Mouse (Mus musculus) embryonic facial prominence, embryonic 15.5 days (tissue): ENCODE data around the gene Xylt1. TPM values are rescaled to one million over a fixed set of nuclear protein-coding genes. Genes with fewer than 3 reads are reported as not detected.

Experiments used
- ATAC-seq: fragments of 200-750 bp; cut with Nextera tagmentation; 2 replicates; pipeline ENCODE4 v1.8.0; 2017; ENCODE audit warnings: low read depth, moderate TSS enrichment; ENCODE audit not compliant: insufficient number of reproducible peaks, low FRiP score, low TSS enrichment
- H3K27ac ChIP-seq: fragments of 300-500 bp; sonication (generic); replicated peaks from 2 replicates; pipeline ENCODE4 v1.5.1; 2015; ENCODE audit warnings: mild to moderate bottlenecking, inconsistent platforms
- H3K27me3 ChIP-seq: fragments of 300-500 bp; sonication (generic); 2 replicates; pipeline ENCODE4 v1.6.1; 2015; ENCODE audit warnings: inconsistent platforms
- H3K36me3 ChIP-seq: fragments of 300-500 bp; sonication (generic); 2 replicates; pipeline ENCODE4 v1.6.1; 2015; ENCODE audit warnings: mild to moderate bottlenecking, inconsistent platforms
- H3K4me1 ChIP-seq: fragments of 300-500 bp; sonication (generic); 2 replicates; pipeline ENCODE4 v1.6.1; 2015; ENCODE audit warnings: inconsistent platforms
- H3K4me2 ChIP-seq: fragments of 300-500 bp; sonication (generic); replicated peaks from 2 replicates; pipeline ENCODE4 v1.6.1; 2015; ENCODE audit warnings: mild to moderate bottlenecking, inconsistent platforms
- H3K4me3 ChIP-seq: fragments of 300-500 bp; sonication (generic); replicated peaks from 2 replicates; pipeline ENCODE4 v1.5.1; 2015; ENCODE audit warnings: mild to moderate bottlenecking, inconsistent platforms
- H3K9ac ChIP-seq: fragments of 300-500 bp; sonication (generic); 2 replicates; pipeline ENCODE4 v1.6.1; 2015; ENCODE audit warnings: inconsistent platforms
- H3K9me3 ChIP-seq: fragments of 300-500 bp; sonication (generic); replicated peaks from 2 replicates; pipeline ENCODE4 v1.6.1; 2016; ENCODE audit warnings: inconsistent platforms
- WGBS: fragments of 180-500 bp; shearing (Covaris S2); methylation state at CpG from one replicate; pipeline ENCODE4 v1.1.7; 2015; 5-methylcytosine and 5-hydroxymethylcytosine counted together
- polyA plus RNA-seq: library from polyadenylated mRNA; unstranded; fragments of >200 nt; fragmentation: Nextera tagmentation; extraction: Ambion mirVana; gene quantifications from 2 replicates; pipeline ENCODE4 v1.2.1, GENCODE M21; 2015

The Xylt1 gene
- polyA plus RNA-seq, 1 experiment from 2014 or later, result 2.7 TPM

GRCm38 (mm10) chr7:117589820-117590219 is 209.0 kb downstream of the Xylt1 start:
- Histone ChIP-seq H3K4me1 (no peaks in the 10 kb centered on the region), H3K27me3 (no peaks in the 10 kb centered on the region), H3K36me3 (peaks cover 3% of the 10 kb centered on the region; the same call in 1 of the 2 replicates), H3K9ac (no peak overlapping the region), H3K4me3 (no peak overlapping the region), H3K4me2 (no peak overlapping the region), H3K27ac (no peak overlapping the region), H3K9me3 (no peaks in the 10 kb centered on the region)
- WGBS, result 73% methylated on average over 4 of the region's 4 CpGs
- ATAC-seq, result no peak

GRCm38 (mm10) chr7:117594191-117594590 is 213.4 kb downstream of the Xylt1 start:
- Histone ChIP-seq H3K27ac (no peak overlapping the region), H3K4me1 (no peaks in the 10 kb centered on the region)
- 80% methylated on average over 2 of the region's 2 CpGs for WGBS

GRCm38 (mm10) chr7:117595029-117595695 is 214.4 kb downstream of the Xylt1 start:
- no peak overlapping the region for H3K27ac ChIP-seq
- H3K4me1 ChIP-seq, result no peaks in the 10 kb centered on the region
- H3K9ac ChIP-seq, result no peak overlapping the region
- no peak overlapping the region for H3K4me2 ChIP-seq
- no peaks in the 10 kb centered on the region for H3K27me3 ChIP-seq
- peaks cover 3% of the 10 kb centered on the region; the same call in 1 of the 2 replicates for H3K36me3 ChIP-seq
- ATAC-seq, result no peak
- WGBS, result 68% methylated on average over 12 of the region's 12 CpGs
- H3K4me3 ChIP-seq, result no peak overlapping the region
- H3K9me3 ChIP-seq, result no peaks in the 10 kb centered on the region

More at GRCm38 (mm10) chr7:117594191-117594590, 213.4 kb downstream of the Xylt1 start:
- no peaks in the 10 kb centered on the region for H3K9me3 ChIP-seq
- H3K4me2 ChIP-seq, result no peak overlapping the region
- H3K4me3 ChIP-seq, result no peak overlapping the region
- no peaks in the 10 kb centered on the region for H3K27me3 ChIP-seq
- ATAC-seq, result no peak
- peaks cover 3% of the 10 kb centered on the region; the same call in 1 of the 2 replicates for H3K36me3 ChIP-seq
- H3K9ac ChIP-seq, result no peak overlapping the region

GRCm38 (mm10) chr7:117600443-117600842 is 219.7 kb downstream of the Xylt1 start:
- Histone ChIP-seq H3K4me3 (no peak overlapping the region), H3K4me1 (no peaks in the 10 kb centered on the region), H3K36me3 (no peaks in the 10 kb centered on the region), H3K4me2 (no peak overlapping the region), H3K27me3 (no peaks in the 10 kb centered on the region), H3K9me3 (no peaks in the 10 kb centered on the region), H3K27ac (no peak overlapping the region), H3K9ac (no peak overlapping the region)
- WGBS, result 54% methylated on average over 7 of the region's 7 CpGs
- no peak for ATAC-seq

- WGBS, result 73% methylated on average over 6 of the region's 6 CpGs
- ATAC-seq, result no peak
- no peaks in the 10 kb centered on the region for H3K4me1 ChIP-seq
- H3K27me3 ChIP-seq, result no peaks in the 10 kb centered on the region
- H3K4me3 ChIP-seq, result no peak overlapping the region
- H3K27ac ChIP-seq, result no peak overlapping the region
- H3K4me2 ChIP-seq, result no peak overlapping the region
- no peaks in the 10 kb centered on the region for H3K9me3 ChIP-seq
- no peak overlapping the region for H3K9ac ChIP-seq
- H3K36me3 ChIP-seq, result no peaks in the 10 kb centered on the region
Measured at GRCm38 (mm10) chr7:117610439-117610838, 229.7 kb downstream of the Xylt1 start.

GRCm38 (mm10) chr7:117612788-117613473 is 232.2 kb downstream of the Xylt1 start:
- Histone ChIP-seq H3K9ac (no peak overlapping the region), H3K4me2 (no peak overlapping the region), H3K27ac (no peak overlapping the region), H3K27me3 (no peaks in the 10 kb centered on the region), H3K4me1 (no peaks in the 10 kb centered on the region), H3K36me3 (no peaks in the 10 kb centered on the region), H3K9me3 (no peaks in the 10 kb centered on the region), H3K4me3 (no peak overlapping the region)
- 79% methylated on average over 11 of the region's 11 CpGs for WGBS
- ATAC-seq, result no peak

- Histone ChIP-seq H3K4me1 (no peaks in the 10 kb centered on the region), H3K9me3 (no peaks in the 10 kb centered on the region), H3K27me3 (no peaks in the 10 kb centered on the region), H3K4me2 (no peak overlapping the region), H3K36me3 (no peaks in the 10 kb centered on the region), H3K4me3 (no peak overlapping the region), H3K9ac (no peak overlapping the region), H3K27ac (no peak overlapping the region)
- WGBS, result 21% methylated on average over 3 of the region's 3 CpGs
- no peak for ATAC-seq
Measured at GRCm38 (mm10) chr7:117613796-117614195, 233.0 kb downstream of the Xylt1 start.

GRCm38 (mm10) chr7:117614346-117614745 is 233.6 kb downstream of the Xylt1 start:
- H3K9ac ChIP-seq, result no peak overlapping the region
- no peak for ATAC-seq
- WGBS, result 66% methylated on average over 2 of the region's 2 CpGs

GRCm38 (mm10) chr7:117614851-117615250 is 234.1 kb downstream of the Xylt1 start:
- H3K36me3 ChIP-seq, result no peaks in the 10 kb centered on the region
- H3K9ac ChIP-seq, result no peak overlapping the region
- WGBS, result 91% methylated on average over 5 of the region's 5 CpGs
- no peak overlapping the region for H3K4me2 ChIP-seq
- no peak overlapping the region for H3K27ac ChIP-seq
- ATAC-seq, result no peak
- no peaks in the 10 kb centered on the region for H3K9me3 ChIP-seq
- no peaks in the 10 kb centered on the region for H3K4me1 ChIP-seq
- H3K4me3 ChIP-seq, result no peak overlapping the region
- H3K27me3 ChIP-seq, result no peaks in the 10 kb centered on the region

More at GRCm38 (mm10) chr7:117614346-117614745, 233.6 kb downstream of the Xylt1 start:
- Histone ChIP-seq H3K4me2 (no peak overlapping the region), H3K4me3 (no peak overlapping the region), H3K9me3 (no peaks in the 10 kb centered on the region), H3K27ac (no peak overlapping the region), H3K36me3 (no peaks in the 10 kb centered on the region), H3K4me1 (no peaks in the 10 kb centered on the region), H3K27me3 (no peaks in the 10 kb centered on the region)

GRCm38 (mm10) chr7:117616277-117616676 is 235.5 kb downstream of the Xylt1 start:
- H3K4me1 ChIP-seq, result no peaks in the 10 kb centered on the region
- no peak overlapping the region for H3K4me2 ChIP-seq
- H3K9ac ChIP-seq, result no peak overlapping the region
- no peaks in the 10 kb centered on the region for H3K27me3 ChIP-seq
- H3K4me3 ChIP-seq, result no peak overlapping the region
- H3K36me3 ChIP-seq, result no peaks in the 10 kb centered on the region
- 57% methylated on average over 5 of the region's 5 CpGs for WGBS
- H3K27ac ChIP-seq, result no peak overlapping the region
- H3K9me3 ChIP-seq, result no peaks in the 10 kb centered on the region
- no peak for ATAC-seq

GRCm38 (mm10) chr7:117618715-117619150 is 238.0 kb downstream of the Xylt1 start:
- WGBS, result 53% methylated on average over 4 of the region's 4 CpGs
- no peaks in the 10 kb centered on the region for H3K36me3 ChIP-seq
- no peak overlapping the region for H3K9ac ChIP-seq
- H3K4me3 ChIP-seq, result no peak overlapping the region
- H3K4me2 ChIP-seq, result no peak overlapping the region
- H3K9me3 ChIP-seq, result no peaks in the 10 kb centered on the region
- ATAC-seq, result no peak
- H3K27me3 ChIP-seq, result no peaks in the 10 kb centered on the region
- H3K4me1 ChIP-seq, result no peaks in the 10 kb centered on the region
- no peak overlapping the region for H3K27ac ChIP-seq
